Mouse (Mus musculus): ENCODE results near the gene Eif3l.

Eif3l gene

GRCm38 (mm10) chr15:79050160-79050845 is 24.7 kb upstream of the Eif3l start:
- WGBS, result 48% methylated on average over 9 of the region's 9 CpGs

- 83% methylated on average over 2 of the region's 2 CpGs for WGBS
Observed at GRCm38 (mm10) chr15:79050964-79051363, 24.0 kb upstream of the Eif3l start.

GRCm38 (mm10) chr15:79051461-79052360 is 23.3 kb upstream of the Eif3l start:
- 78% methylated on average over 13 of the region's 13 CpGs for WGBS

GRCm38 (mm10) chr15:79052366-79052765 is 22.6 kb upstream of the Eif3l start:
- 95% methylated on average over 2 of the region's 2 CpGs for WGBS

GRCm38 (mm10) chr15:79056601-79057000 is 18.4 kb upstream of the Eif3l start:
- WGBS, result 94% methylated on average over 7 of the region's 7 CpGs

GRCm38 (mm10) chr15:79057850-79058249 is 17.1 kb upstream of the Eif3l start:
- 91% methylated on average over 6 of the region's 6 CpGs for WGBS

- WGBS, result 78% methylated on average over 14 of the region's 14 CpGs
Observed at GRCm38 (mm10) chr15:79060887-79061565, 14.0 kb upstream of the Eif3l start.

- WGBS, result under 1% methylated on average over 80 of the region's 80 CpGs
Observed at GRCm38 (mm10) chr15:79062376-79063159, 12.4 kb upstream of the Eif3l start, which contains the start of gene Ankrd54. TSS of gene Ankrd54 (minus strand) at chr15:79062893.

GRCm38 (mm10) chr15:79063160-79063740 is 11.7 kb upstream of the Eif3l start:
- 7% methylated on average over 14 of the region's 14 CpGs for WGBS

GRCm38 (mm10) chr15:79065086-79065770 is 9.8 kb upstream of the Eif3l start:
- 74% methylated on average over 8 of the region's 8 CpGs for WGBS

GRCm38 (mm10) chr15:79066276-79066675 is 8.7 kb upstream of the Eif3l start:
- WGBS, result 42% methylated on average over 2 of the region's 2 CpGs

- 85% methylated on average over 3 of the region's 3 CpGs for WGBS
Observed at GRCm38 (mm10) chr15:79067631-79068030, 7.3 kb upstream of the Eif3l start.

- WGBS, result 85% methylated on average over 3 of the region's 3 CpGs
Observed at GRCm38 (mm10) chr15:79068416-79068815, 6.6 kb upstream of the Eif3l start.

GRCm38 (mm10) chr15:79071117-79072039 is 3.6 kb upstream of the Eif3l start:
- 59% methylated on average over 5 of the region's 5 CpGs for WGBS

- WGBS, result 38% methylated on average over 10 of the region's 10 CpGs
Observed at GRCm38 (mm10) chr15:79074446-79074845, 533 bp upstream of the Eif3l start.

- 33% methylated on average over 15 of the region's 15 CpGs for WGBS
Observed at GRCm38 (mm10) chr15:79075658-79076365, 833 bp downstream of the Eif3l start.

GRCm38 (mm10) chr15:79079567-79079966 is 4.6 kb downstream of the Eif3l start:
- 97% methylated on average over 7 of the region's 7 CpGs for WGBS

GRCm38 (mm10) chr15:79092284-79092683 is 17.3 kb downstream of the Eif3l start:
- 62% methylated on average over 6 of the region's 6 CpGs for WGBS
